Mouse (Mus musculus): ENCODE results near the gene Ttll8.

The Ttll8 gene

GRCm38 (mm10) chr15:88921131-88921991 lies 32.9 kb downstream of the Ttll8 start:
- DNase-seq = peak; percentile 87

GRCm38 (mm10) chr15:88920065-88920464 lies 34.2 kb downstream of the Ttll8 start:
- DNase-seq = no peak

- DNase-seq = peak; percentile 24
These were observed 34.9 kb downstream of the Ttll8 start for GRCm38 (mm10) chr15:88919328-88919727.

- DNase-seq = no peak
These were observed 37.1 kb downstream of the Ttll8 start for GRCm38 (mm10) chr15:88917126-88917525.

- DNase-seq = no peak
These were observed 37.9 kb downstream of the Ttll8 start for GRCm38 (mm10) chr15:88916366-88916765.

GRCm38 (mm10) chr15:88915046-88915445 lies 39.2 kb downstream of the Ttll8 start:
- DNase-seq = no peak

- DNase-seq = no peak
These were observed 47.9 kb downstream of the Ttll8 start for GRCm38 (mm10) chr15:88906347-88906746.

GRCm38 (mm10) chr15:88904056-88904811 lies 50.0 kb downstream of the Ttll8 start:
- DNase-seq = no peak

GRCm38 (mm10) chr15:88903086-88903485 lies 51.1 kb downstream of the Ttll8 start:
- DNase-seq = no peak

- peak; percentile 30 for DNase-seq
These were observed 51.9 kb downstream of the Ttll8 start for GRCm38 (mm10) chr15:88902200-88902875.

- DNase-seq = no peak
These were observed 57.8 kb downstream of the Ttll8 start for GRCm38 (mm10) chr15:88896341-88896980.

- DNase-seq = no peak
These were observed 58.3 kb downstream of the Ttll8 start for GRCm38 (mm10) chr15:88895891-88896290.

- no peak for DNase-seq
These were observed 59.1 kb downstream of the Ttll8 start for GRCm38 (mm10) chr15:88895119-88895518.

- DNase-seq = no peak
These were observed 61.3 kb downstream of the Ttll8 start for GRCm38 (mm10) chr15:88892876-88893275.

GRCm38 (mm10) chr15:88892252-88892651 lies 62.0 kb downstream of the Ttll8 start:
- DNase-seq = no peak

- DNase-seq = no peak
These were observed 62.6 kb downstream of the Ttll8 start for GRCm38 (mm10) chr15:88891676-88892040.

GRCm38 (mm10) chr15:88890751-88891675 lies 63.2 kb downstream of the Ttll8 start:
- DNase-seq = peak; percentile 79

GRCm38 (mm10) chr15:88889994-88890393 lies 64.2 kb downstream of the Ttll8 start:
- DNase-seq = no peak

- DNase-seq = no peak
These were observed 65.2 kb downstream of the Ttll8 start for GRCm38 (mm10) chr15:88889032-88889431.

GRCm38 (mm10) chr15:88885376-88885775 lies 68.8 kb downstream of the Ttll8 start:
- no peak for DNase-seq

- no peak for DNase-seq
These were observed 70.9 kb downstream of the Ttll8 start for GRCm38 (mm10) chr15:88883342-88883741.

GRCm38 (mm10) chr15:88882851-88883250 lies 71.4 kb downstream of the Ttll8 start:
- DNase-seq = no peak

All from lung, postnatal 14 days (tissue).